Mouse (Mus musculus) midbrain, embryonic 14.5 days (tissue): ENCODE measurements at regions not wholly inside any gene's neighbourhood (a gene's known extent, or its start where the extent isn't known, plus 50 kb on each side); places are given as distances from the start of the nearest gene placed in this dataset.

Source experiments
- ATAC-seq: fragments of 200-750 bp; cut with Nextera tagmentation; 2 replicates; pipeline ENCODE4 v1.8.0; 2017; ENCODE audit warnings: moderate number of reproducible peaks, moderate library complexity; ENCODE audit not compliant: low FRiP score, low TSS enrichment
- DNase-seq: peaks from one replicate; pipeline ENCODE4 v3.0.0-alpha.2; 2015
- H3K27ac ChIP-seq: fragments of 300-500 bp; sonication (generic); replicated peaks from 2 replicates; pipeline ENCODE4 v1.5.1; 2014; ENCODE audit warnings: mild to moderate bottlenecking, low read depth, low read length, moderate library complexity
- H3K27me3 ChIP-seq: fragments of 300-500 bp; sonication (generic); 2 replicates; pipeline ENCODE4 v1.6.1; 2014; ENCODE audit warnings: low read length, control low read depth, mixed read lengths; ENCODE audit not compliant: control insufficient read depth, insufficient read depth
- H3K36me3 ChIP-seq: fragments of 300-500 bp; sonication (generic); 2 replicates; pipeline ENCODE4 v1.6.1; 2014; ENCODE audit warnings: low read length, control low read depth; ENCODE audit not compliant: control insufficient read depth, insufficient read depth
- H3K4me1 ChIP-seq: fragments of 300-500 bp; sonication (generic); 2 replicates; pipeline ENCODE4 v1.6.1; 2014; ENCODE audit warnings: mild to moderate bottlenecking, antibody characterized with exemption, low read length, control low read depth; ENCODE audit not compliant: control insufficient read depth, insufficient read depth
- H3K4me2 ChIP-seq: fragments of 300-500 bp; sonication (generic); 2 replicates; pipeline ENCODE4 v1.6.1; 2014; ENCODE audit warnings: mild to moderate bottlenecking, low read length, moderate library complexity
- H3K4me3 ChIP-seq: fragments of 300-500 bp; sonication (generic); replicated peaks from 2 replicates; pipeline ENCODE4 v1.5.1; 2014; ENCODE audit warnings: low read depth, low read length
- H3K9ac ChIP-seq: fragments of 300-500 bp; sonication (generic); replicated peaks from 2 replicates; pipeline ENCODE4 v1.6.1; 2014; ENCODE audit warnings: mild to moderate bottlenecking, low read length, moderate library complexity
- H3K9me3 ChIP-seq: fragments of 300-500 bp; sonication (generic); 2 replicates; pipeline ENCODE4 v1.6.1; 2016; ENCODE audit warnings: low read length, control low read depth, mixed read lengths; ENCODE audit not compliant: control insufficient read depth
- WGBS: fragments of 180-500 bp; shearing (Covaris S2); extraction: QIAGEN DNeasy Blood & Tissue Kit; methylation state at CpG from one replicate; pipeline ENCODE4 v1.1.7; 2014; 5-methylcytosine and 5-hydroxymethylcytosine counted together

- Histone ChIP-seq H3K36me3 (no peaks in the 10 kb centered on the region), H3K9ac (no peak overlapping the region), H3K4me3 (no peak overlapping the region), H3K9me3 (no peaks in the 10 kb centered on the region), H3K27me3 (no peaks in the 10 kb centered on the region), H3K4me1 (no peaks in the 10 kb centered on the region), H3K4me2 (no peak overlapping the region), H3K27ac (no peak overlapping the region)
- 44% methylated on average over 4 of the region's 4 CpGs for WGBS
- no peak for ATAC-seq
- no peak for DNase-seq
These were observed 201.9 kb downstream of the Tpbg start for GRCm38 (mm10) chr9:86044098-86044497.

GRCm38 (mm10) chr9:86058116-86058515, 215.9 kb downstream of the Tpbg start:
- Histone ChIP-seq H3K4me2 (no peak overlapping the region), H3K4me1 (peaks cover 3% of the 10 kb centered on the region; the same call in 1 of the 2 replicates), H3K9ac (no peak overlapping the region), H3K27ac (no peak overlapping the region), H3K27me3 (no peaks in the 10 kb centered on the region), H3K4me3 (no peak overlapping the region), H3K36me3 (no peaks in the 10 kb centered on the region), H3K9me3 (no peaks in the 10 kb centered on the region)
- WGBS, result 90% methylated on average over 4 of the region's 4 CpGs
- DNase-seq (no peak), ATAC-seq (no peak)

DNA sequence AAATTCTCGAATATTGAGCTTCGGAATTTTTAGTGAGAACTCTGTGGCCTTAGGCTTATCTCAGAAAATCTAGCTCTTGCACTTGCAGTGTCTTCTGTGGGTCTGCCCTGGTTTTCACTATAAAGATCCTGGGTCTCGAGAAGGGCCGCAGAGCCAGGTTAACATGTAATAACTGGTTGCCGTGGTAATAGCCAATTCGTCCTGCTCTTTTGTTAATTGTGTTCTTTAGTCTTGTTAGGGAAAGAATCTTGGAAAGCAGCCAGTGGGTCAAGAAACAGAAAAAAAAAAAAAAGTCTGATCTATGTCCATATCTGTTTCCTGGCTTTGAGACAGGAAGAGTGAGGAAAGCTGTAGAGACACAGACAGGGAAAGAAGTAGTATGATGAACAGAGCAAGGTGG, 217.9 kb downstream of the Tpbg start:
- no peak for ATAC-seq
- H3K9ac ChIP-seq, result no peak overlapping the region
- no peaks in the 10 kb centered on the region for H3K36me3 ChIP-seq
- peaks cover 3% of the 10 kb centered on the region; the same call in 1 of the 2 replicates for H3K4me1 ChIP-seq
- no peak overlapping the region for H3K4me2 ChIP-seq
- H3K27ac ChIP-seq, result no peak overlapping the region
- H3K27me3 ChIP-seq, result no peaks in the 10 kb centered on the region
- WGBS, result 38% methylated on average over 6 of the region's 6 CpGs
- no peak overlapping the region for H3K4me3 ChIP-seq
- no peaks in the 10 kb centered on the region for H3K9me3 ChIP-seq
- peak; percentile 61 for DNase-seq

- no peak for DNase-seq
- H3K27me3 ChIP-seq, result no peaks in the 10 kb centered on the region
- H3K36me3 ChIP-seq, result no peaks in the 10 kb centered on the region
- no peak overlapping the region for H3K9ac ChIP-seq
- H3K4me2 ChIP-seq, result no peak overlapping the region
- no peak for ATAC-seq
- WGBS, result 96% methylated on average over 4 of the region's 4 CpGs
- no peak overlapping the region for H3K4me3 ChIP-seq
- H3K9me3 ChIP-seq, result no peaks in the 10 kb centered on the region
- H3K4me1 ChIP-seq, result peaks cover 3% of the 10 kb centered on the region; the same call in 1 of the 2 replicates
- no peak overlapping the region for H3K27ac ChIP-seq
These were observed 219.1 kb downstream of the Tpbg start for GRCm38 (mm10) chr9:86061230-86061629.

GRCm38 (mm10) chr9:86079275-86079674, 237.1 kb downstream of the Tpbg start:
- Histone ChIP-seq H3K27me3 (no peaks in the 10 kb centered on the region), H3K36me3 (no peaks in the 10 kb centered on the region), H3K9me3 (no peaks in the 10 kb centered on the region), H3K4me2 (no peak overlapping the region), H3K4me1 (no peaks in the 10 kb centered on the region), H3K9ac (no peak overlapping the region), H3K27ac (no peak overlapping the region), H3K4me3 (no peak overlapping the region)
- DNase-seq (no peak), ATAC-seq (no peak)

- Histone ChIP-seq H3K9me3 (no peaks in the 10 kb centered on the region), H3K36me3 (no peaks in the 10 kb centered on the region), H3K27me3 (no peaks in the 10 kb centered on the region), H3K4me2 (no peak overlapping the region), H3K4me1 (no peaks in the 10 kb centered on the region), H3K9ac (no peak overlapping the region), H3K27ac (no peak overlapping the region), H3K4me3 (no peak overlapping the region)
- ATAC-seq, result no peak
- DNase-seq, result no peak
- 56% methylated on average over 6 of the region's 6 CpGs for WGBS
These were observed 239.7 kb downstream of the Tpbg start for GRCm38 (mm10) chr9:86081873-86082272.

DNA sequence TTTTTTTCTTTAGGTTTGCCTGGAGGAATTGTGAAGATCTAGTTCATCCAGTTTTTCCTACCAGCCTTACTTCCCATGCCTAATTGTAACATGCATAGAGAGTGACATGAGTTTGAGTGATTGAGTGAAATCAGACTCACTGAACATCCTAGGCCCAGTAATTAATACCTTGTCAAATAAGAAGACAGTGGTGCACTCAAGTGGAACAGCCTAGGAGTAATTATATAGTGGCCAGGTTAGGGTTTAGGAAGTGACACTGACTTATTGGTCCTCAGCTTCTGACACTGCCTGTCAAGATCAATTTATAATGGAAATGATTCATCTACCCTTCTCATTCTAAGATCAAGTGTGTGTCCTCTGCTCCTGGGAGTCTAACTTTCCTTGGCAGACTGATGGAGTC, 250.8 kb downstream of the Tpbg start:
- ATAC-seq (no peak), DNase-seq (no peak)
- Histone ChIP-seq H3K4me2 (no peak overlapping the region), H3K4me3 (no peak overlapping the region), H3K4me1 (no peaks in the 10 kb centered on the region), H3K9me3 (no peaks in the 10 kb centered on the region), H3K9ac (no peak overlapping the region), H3K36me3 (no peaks in the 10 kb centered on the region), H3K27me3 (no peaks in the 10 kb centered on the region), H3K27ac (no peak overlapping the region)

GRCm38 (mm10) chr9:86095460-86095859, 253.3 kb downstream of the Tpbg start:
- ATAC-seq (no peak), DNase-seq (no peak)
- H3K4me1 ChIP-seq, result no peaks in the 10 kb centered on the region
- no peak overlapping the region for H3K9ac ChIP-seq
- no peaks in the 10 kb centered on the region for H3K9me3 ChIP-seq
- no peaks in the 10 kb centered on the region for H3K27me3 ChIP-seq
- H3K27ac ChIP-seq, result no peak overlapping the region
- WGBS, result 78% methylated on average over 2 of the region's 2 CpGs
- H3K4me3 ChIP-seq, result no peak overlapping the region
- H3K36me3 ChIP-seq, result no peaks in the 10 kb centered on the region
- H3K4me2 ChIP-seq, result no peak overlapping the region

DNA sequence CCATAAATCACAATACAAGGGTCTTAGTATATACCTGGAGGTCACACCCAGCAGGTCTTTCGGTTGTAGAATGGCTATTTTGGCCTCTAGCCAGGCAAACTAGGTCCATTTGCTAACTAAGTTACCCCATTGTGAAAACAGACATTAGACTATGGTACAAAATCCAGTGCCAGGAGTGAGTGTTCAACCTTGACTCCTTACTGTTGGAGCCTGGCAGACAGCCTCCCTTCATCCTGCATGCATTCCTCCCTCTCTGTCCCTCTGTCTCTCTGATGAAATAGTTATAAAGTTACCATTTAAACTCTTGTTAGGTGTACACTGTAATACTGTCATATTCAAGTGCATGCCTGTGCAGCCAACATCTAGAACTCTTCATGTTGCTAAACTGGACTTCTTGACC, 254.1 kb downstream of the Tpbg start:
- Histone ChIP-seq H3K9me3 (no peaks in the 10 kb centered on the region), H3K4me3 (no peak overlapping the region), H3K9ac (no peak overlapping the region), H3K27ac (no peak overlapping the region), H3K27me3 (no peaks in the 10 kb centered on the region), H3K4me1 (no peaks in the 10 kb centered on the region), H3K36me3 (no peaks in the 10 kb centered on the region), H3K4me2 (no peak overlapping the region)
- DNase-seq (no peak), ATAC-seq (no peak)
- 95% methylated on average over 1 of the region's 1 CpGs for WGBS
